ENCODE assay signal across 9 mouse cellular contexts in genomic region chr3:101836045-101836444, GRCm38 (mm10). TPM values are rescaled to one million over a fixed set of nuclear protein-coding genes. Genes with fewer than 3 reads are reported as not detected.
DNase-seq lines count a peak whose midpoint lies in the region; ATAC-seq and TF ChIP-seq lines count a peak whose summit lies in the region.
"Had no signal": no experiment of that assay in that cellular context is flagged by ENCODE, and none has a peak within 500 bp of the region (broad histone marks: within the 10 kb centered on the region; RNA-seq: fewer than 3 reads in every experiment).

No protein-coding gene starts in this region.

- TF ChIP-seq CTCF in liver, adult 2 months (IDR thresholded peaks at IDR 0.05; ENCODE audit: low read depth, low read length) = no peak
- TF ChIP-seq CTCF in midbrain, postnatal 0 days (IDR thresholded peaks at IDR 0.05) = no peak

- H3K27me3 ChIP-seq in forebrain, embryonic 12.5 days = no peaks in the 10 kb centered on the region
- no peaks in the 10 kb centered on the region for H3K27me3 ChIP-seq in heart, embryonic 13.5 days (replicated peaks)
- H3K27me3 ChIP-seq in kidney, embryonic 15.5 days = no peaks in the 10 kb centered on the region
- H3K27me3 ChIP-seq in liver, adult 2 months (ENCODE audit: control insufficient read depth, insufficient read depth, low read length) = no peaks in the 10 kb centered on the region
- no peaks in the 10 kb centered on the region for H3K27me3 ChIP-seq in midbrain, postnatal 0 days (ENCODE audit: insufficient read depth, low read length)

- peak; percentile 96 for ATAC-seq in forebrain, embryonic 12.5 days (ENCODE audit: low FRiP score)
- ATAC-seq in heart, embryonic 13.5 days (ENCODE audit: extremely low read depth, insufficient number of reproducible peaks, low FRiP score, low TSS enrichment) = no peak
- ATAC-seq in kidney, embryonic 15.5 days (replicated peaks; ENCODE audit: low FRiP score) = peak; percentile 96
- peak; percentile 74 for ATAC-seq in midbrain, postnatal 0 days (ENCODE audit: low FRiP score)

- H3K9ac ChIP-seq in forebrain, embryonic 12.5 days = no peak overlapping the region; the same call in 1 of the 2 replicates
- peak overlapping the region; percentile 54 for H3K9ac ChIP-seq in heart, embryonic 13.5 days
- H3K9ac ChIP-seq in kidney, embryonic 15.5 days = no peak overlapping the region; the same call in 1 of the 2 replicates
- H3K9ac ChIP-seq in liver, adult 2 months (ENCODE audit: low read depth, low read length) = no peak overlapping the region
- H3K9ac ChIP-seq in midbrain, postnatal 0 days (replicated peaks; ENCODE audit: low read length, poor library complexity, severe bottlenecking) = no peak overlapping the region

- no peaks in the 10 kb centered on the region for H3K79me2 ChIP-seq in liver, adult 2 months (ENCODE audit: control insufficient read depth, insufficient read depth, low read length)

- no peaks in the 10 kb centered on the region for H3K36me3 ChIP-seq in forebrain, embryonic 12.5 days (replicated peaks)
- no peaks in the 10 kb centered on the region for H3K36me3 ChIP-seq in heart, embryonic 13.5 days
- H3K36me3 ChIP-seq in kidney, embryonic 15.5 days = no peaks in the 10 kb centered on the region
- no peaks in the 10 kb centered on the region for H3K36me3 ChIP-seq in liver, adult 2 months (ENCODE audit: control insufficient read depth, insufficient read depth, low read length)
- H3K36me3 ChIP-seq in midbrain, postnatal 0 days (ENCODE audit: insufficient read depth, low read length) = no peaks in the 10 kb centered on the region

- no peak overlapping the region for H3K4me3 ChIP-seq in forebrain, embryonic 12.5 days (replicated peaks)
- H3K4me3 ChIP-seq in heart, embryonic 13.5 days = peak overlapping the region; percentile 31
- H3K4me3 ChIP-seq in kidney, embryonic 15.5 days (replicated peaks) = peak overlapping the region; percentile 28; the same call in 1 of the 2 replicates
- 0 out of 2 replicates have a peak overlapping the region, but pooled peaks have one; percentile 1 for H3K4me3 ChIP-seq in liver, adult 2 months (ENCODE audit: insufficient read depth, low read depth, low read length)
- H3K4me3 ChIP-seq in midbrain, postnatal 0 days (ENCODE audit: low read depth, low read length) = no peak overlapping the region
- H3K4me3 ChIP-seq: layer of hippocampus, adult 2 months had no signal

- H3K4me1 ChIP-seq in forebrain, embryonic 12.5 days = peaks cover 15% of the 10 kb centered on the region
- H3K4me1 ChIP-seq in heart, embryonic 13.5 days = peaks cover 28% of the 10 kb centered on the region
- peaks cover 29% of the 10 kb centered on the region for H3K4me1 ChIP-seq in kidney, embryonic 15.5 days
- H3K4me1 ChIP-seq in liver, adult 2 months (ENCODE audit: control insufficient read depth, insufficient read depth, low read length) = peaks cover 6% of the 10 kb centered on the region
- no peaks in the 10 kb centered on the region; the same call in 1 of the 2 replicates for H3K4me1 ChIP-seq in midbrain, postnatal 0 days (ENCODE audit: insufficient read depth, low read length)

- DNase-seq in adrenal gland, postnatal 14 days = peak; percentile 83
- DNase-seq in liver, adult 2 months (ENCODE audit: extremely low read depth, low read depth, low spot score) = no peak
- DNase-seq in midbrain, postnatal 0 days (ENCODE audit: low spot score) = peak; percentile 62
- DNase-seq in urinary bladder, adult 2 months (ENCODE audit: low spot score) = peak; percentile 53
- DNase-seq in cerebellum, adult 8-10 months = no peak

- no peak overlapping the region for H3K27ac ChIP-seq in forebrain, embryonic 12.5 days
- H3K27ac ChIP-seq in heart, embryonic 13.5 days (replicated peaks) = peak overlapping the region; percentile 30
- peak overlapping the region; percentile 54 for H3K27ac ChIP-seq in kidney, embryonic 15.5 days
- H3K27ac ChIP-seq in liver, adult 2 months (replicated peaks; ENCODE audit: insufficient read depth, low read depth, low read length) = no peak overlapping the region
- H3K27ac ChIP-seq in midbrain, postnatal 0 days (ENCODE audit: low read depth, low read length) = no peak overlapping the region
- H3K27ac ChIP-seq: layer of hippocampus, adult 2 months had no signal

- peak overlapping the region; percentile 45 for H3K4me2 ChIP-seq in forebrain, embryonic 12.5 days
- peak overlapping the region; percentile 62 for H3K4me2 ChIP-seq in heart, embryonic 13.5 days
- peak overlapping the region; percentile 53 for H3K4me2 ChIP-seq in kidney, embryonic 15.5 days
- H3K4me2 ChIP-seq in midbrain, postnatal 0 days (ENCODE audit: low read depth, low read length, poor library complexity, severe bottlenecking) = peak overlapping the region; percentile 32; the same call in 1 of the 2 replicates

- TF ChIP-seq POLR2A in liver, adult 2 months (IDR thresholded peaks at IDR 0.05; ENCODE audit: extremely low read depth, insufficient read depth, low read length) = no peak

- under 1% methylated on average over 8 of the region's 8 CpGs for WGBS in forebrain, embryonic 12.5 days
- 0% methylated on average over 8 of the region's 8 CpGs for WGBS in heart, embryonic 13.5 days
- 2% methylated on average over 8 of the region's 8 CpGs for WGBS in kidney, embryonic 15.5 days
- WGBS in liver, adult 2 months = 35% methylated on average over 8 of the region's 8 CpGs
- 3% methylated on average over 8 of the region's 8 CpGs for WGBS in midbrain, postnatal 0 days

- H3K9me3 ChIP-seq in forebrain, embryonic 12.5 days = no peaks in the 10 kb centered on the region
- H3K9me3 ChIP-seq in heart, embryonic 13.5 days = no peaks in the 10 kb centered on the region
- no peaks in the 10 kb centered on the region for H3K9me3 ChIP-seq in kidney, embryonic 15.5 days (replicated peaks)
- H3K9me3 ChIP-seq in midbrain, postnatal 0 days (ENCODE audit: low read length) = no peaks in the 10 kb centered on the region

RNA-seq across cellular contexts. Expression of gene Mab21l3, which starts 12.7 kb away (rescaled TPM):
- total RNA-seq in adrenal gland, postnatal 14 days (2021) = 0.11 and 0.41 TPM in 2 replicates
- 0.66 and 0.78 TPM in 2 replicates for polyA plus RNA-seq in forebrain, embryonic 12.5 days (2016; fragmentation: Nextera tagmentation; extraction: Ambion mirVana)
- 0.28 and 0.55 TPM in 2 replicates for polyA plus RNA-seq in heart, embryonic 13.5 days (2015; fragmentation: Nextera tagmentation; extraction: Ambion mirVana)
- polyA plus RNA-seq in kidney, embryonic 15.5 days (2015; fragmentation: Nextera tagmentation; extraction: Ambion mirVana) = 0.73 TPM in 2 replicates
- total RNA-seq in liver, adult 2 months (2014; rRNA removed) = under 0.01 and 0.09 TPM in 2 replicates
- polyA plus RNA-seq in liver, adult 2 months (2012; rRNA removed) = 0.07 TPM in 1 of 2 replicates, not detected in the other
- total RNA-seq in midbrain, postnatal 0 days (2014; rRNA removed) = 0.22 and 0.33 TPM in 2 replicates
- polyA plus RNA-seq in midbrain, postnatal 0 days (2015; fragmentation: Nextera tagmentation; extraction: Ambion mirVana) = not detected in 2 replicates
- polyA plus RNA-seq in urinary bladder, adult 2 months (2012; rRNA removed) = 1.7 and 2.2 TPM in 2 replicates

Comparison
In these comparisons a context has a peak if more than half of its experiments do, and no peak if none do; other contexts are left out.
1. DNase-seq: peak in adrenal gland, postnatal 14 days (single experiment), midbrain, postnatal 0 days (single experiment) and urinary bladder, adult 2 months (single experiment); none in liver, adult 2 months (single experiment) and cerebellum, adult 8-10 months (single experiment).
2. H3K27ac ChIP-seq: peak in heart, embryonic 13.5 days (single experiment) and kidney, embryonic 15.5 days (single experiment); none in forebrain, embryonic 12.5 days (single experiment), liver, adult 2 months (single experiment) and midbrain, postnatal 0 days (single experiment).
3. H3K4me3 ChIP-seq: peak in heart, embryonic 13.5 days (single experiment), kidney, embryonic 15.5 days (single experiment) and liver, adult 2 months (single experiment); none in forebrain, embryonic 12.5 days (single experiment) and midbrain, postnatal 0 days (single experiment).
4. Peak in every context shown above with its lines, with median percentiles within 50 percentile points of each other: H3K4me2 ChIP-seq.